Mouse (Mus musculus) megakaryocyte, embryonic 14.5 days (primary cell): Measurements from ENCODE around the gene Sox6. TPM values are rescaled to one million over a fixed set of nuclear protein-coding genes. Genes with fewer than 3 reads are reported as not detected.

Experiments used
- H3K27me3 ChIP-seq: replicated peaks from 2 replicates; pipeline ENCODE3; 2012; ENCODE audit warnings: inconsistent platforms
- H3K36me3 ChIP-seq: replicated peaks from 2 replicates; pipeline ENCODE3; 2012; ENCODE audit warnings: low read length, inconsistent platforms, mixed read lengths
- H3K4me1 ChIP-seq: 2 replicates; pipeline ENCODE4 v1.6.1; 2012; ENCODE audit warnings: inconsistent platforms
- H3K4me3 ChIP-seq: replicated peaks from 2 replicates; pipeline ENCODE3; 2012; ENCODE audit warnings: moderate library complexity, mild to moderate bottlenecking, inconsistent platforms
- H3K9me3 ChIP-seq: 2 replicates; pipeline ENCODE4 v1.6.1; 2012; ENCODE audit warnings: inconsistent platforms
- FLI1 ChIP-seq: IDR thresholded peaks from 2 replicates; pipeline ENCODE4 v1.6.1; 2012; ENCODE audit warnings: low read length, inconsistent platforms, mixed read lengths
- GATA1 ChIP-seq: IDR thresholded peaks from 3 replicates; pipeline ENCODE4 v1.6.1; 2012; ENCODE audit warnings: mixed read lengths, low read length, inconsistent platforms, borderline replicate concordance
- polyA plus RNA-seq: library from polyadenylated mRNA; stranded (reverse); fragments of >175 nt; gene quantifications from 2 replicates; pipeline ENCODE4 v1.2.3, GENCODE M21; 2012; ENCODE audit warnings: low replicate concordance; ENCODE audit not compliant: insufficient read depth

Gene Sox6
- polyA plus RNA-seq, 1 experiment = 0.17 TPM

DNA sequence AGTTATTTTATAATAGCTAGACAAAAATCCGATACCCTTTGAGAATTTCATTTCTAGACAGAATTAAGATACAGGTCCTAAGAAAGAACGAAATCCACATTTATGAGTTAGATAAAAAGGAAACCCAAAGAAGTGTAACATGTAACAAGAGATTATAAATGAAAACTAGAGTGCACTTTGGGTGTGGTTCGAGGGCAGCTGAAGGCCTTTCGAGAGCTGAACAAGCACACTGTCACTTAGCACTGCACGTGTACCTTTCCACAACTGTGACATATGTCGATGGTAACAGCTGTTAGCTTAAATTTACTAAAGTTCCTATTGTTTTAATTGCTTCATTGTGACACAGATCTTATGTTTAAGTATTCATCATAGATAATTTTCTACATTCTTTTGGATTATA lies 142.8 kb downstream of the Sox6 start:
- Histone ChIP-seq H3K27me3 (peaks cover 4% of the 10 kb centered on the region), H3K4me3 (no peak overlapping the region), H3K9me3 (no peaks in the 10 kb centered on the region), H3K4me1 (no peaks in the 10 kb centered on the region), H3K36me3 (no peaks in the 10 kb centered on the region)
- TF ChIP-seq GATA1 (no peak), FLI1 (no peak)

DNA sequence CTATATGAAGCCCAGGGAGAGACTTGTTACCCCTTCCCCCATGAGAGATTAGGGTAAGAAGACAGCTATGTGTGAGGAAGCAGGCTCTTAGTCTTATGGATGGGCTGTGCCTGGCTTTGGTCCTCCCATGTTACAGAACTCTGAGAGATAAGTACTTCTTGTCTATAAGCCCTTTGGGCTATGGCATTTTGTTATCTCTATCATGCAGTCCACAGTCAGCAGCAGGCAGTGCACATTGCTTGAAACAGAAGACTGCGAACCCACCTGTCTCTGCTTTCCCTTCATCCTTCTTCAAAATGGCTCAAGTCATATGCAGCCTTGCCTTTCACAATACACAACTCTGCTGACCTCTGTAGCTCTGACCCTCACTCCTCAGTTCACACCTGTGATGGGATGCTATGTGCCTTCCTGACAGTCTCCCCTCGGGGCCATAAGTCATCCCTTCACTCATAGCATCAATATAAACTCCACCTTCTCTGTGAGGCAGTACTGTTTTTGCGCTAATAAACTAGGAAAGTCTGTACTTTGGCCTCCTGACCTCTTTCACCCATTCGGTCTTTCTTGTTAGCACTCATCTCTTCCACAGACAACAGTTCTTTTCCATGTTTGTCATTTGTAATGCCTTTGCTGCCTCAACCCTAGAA lies 143.4 kb downstream of the Sox6 start:
- no peaks in the 10 kb centered on the region for H3K4me1 ChIP-seq
- H3K9me3 ChIP-seq = no peaks in the 10 kb centered on the region
- no peak for TF ChIP-seq FLI1
- TF ChIP-seq GATA1 = no peak
- H3K4me3 ChIP-seq = no peak overlapping the region
- peaks cover 4% of the 10 kb centered on the region for H3K27me3 ChIP-seq
- H3K36me3 ChIP-seq = no peaks in the 10 kb centered on the region

DNA sequence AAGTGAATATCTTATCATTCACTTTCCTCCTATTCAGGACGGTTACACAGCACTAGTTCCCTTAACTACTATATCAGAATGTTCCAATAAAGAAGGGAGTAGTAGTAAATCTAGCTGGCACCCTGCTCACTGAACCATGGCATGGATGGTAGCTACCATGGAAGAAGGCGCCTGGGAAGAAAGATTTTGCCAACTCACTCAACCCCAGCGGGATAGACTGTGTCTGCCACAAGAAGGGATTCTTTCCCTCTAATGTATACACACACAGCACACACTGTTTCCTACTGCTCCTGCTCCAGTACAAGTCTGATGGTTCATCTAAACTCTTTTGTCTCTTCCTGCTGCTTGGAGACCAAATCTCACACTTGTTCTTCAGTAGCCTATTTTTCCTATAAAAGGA lies 147.1 kb downstream of the Sox6 start:
- TF ChIP-seq FLI1 = no peak
- no peak for TF ChIP-seq GATA1
- Histone ChIP-seq H3K4me3 (no peak overlapping the region), H3K36me3 (no peaks in the 10 kb centered on the region), H3K4me1 (no peaks in the 10 kb centered on the region), H3K27me3 (peaks cover 4% of the 10 kb centered on the region), H3K9me3 (no peaks in the 10 kb centered on the region)

DNA sequence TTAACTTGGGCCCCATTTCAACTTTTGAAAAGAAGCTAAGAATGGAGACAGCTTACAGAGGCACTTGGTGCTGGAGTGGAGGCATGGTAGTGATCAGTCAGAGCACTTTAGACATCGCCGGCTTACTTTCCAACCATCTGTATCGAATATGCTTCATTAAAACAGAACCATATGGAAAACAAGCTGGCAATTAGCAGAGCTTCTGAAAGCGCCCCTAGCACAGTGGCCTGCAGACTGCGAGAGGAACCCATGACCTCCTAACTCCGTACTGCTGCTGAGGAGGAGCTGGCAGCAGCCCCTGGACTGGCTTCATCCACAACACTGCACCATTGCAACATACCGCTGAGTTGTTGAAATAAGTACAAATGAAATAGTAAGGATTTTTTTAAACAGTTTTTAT lies 148.7 kb downstream of the Sox6 start:
- H3K4me1 ChIP-seq = no peaks in the 10 kb centered on the region
- H3K27me3 ChIP-seq = peaks cover 4% of the 10 kb centered on the region
- TF ChIP-seq GATA1 (no peak), FLI1 (no peak)
- no peaks in the 10 kb centered on the region for H3K9me3 ChIP-seq
- H3K4me3 ChIP-seq = no peak overlapping the region
- no peaks in the 10 kb centered on the region for H3K36me3 ChIP-seq

DNA sequence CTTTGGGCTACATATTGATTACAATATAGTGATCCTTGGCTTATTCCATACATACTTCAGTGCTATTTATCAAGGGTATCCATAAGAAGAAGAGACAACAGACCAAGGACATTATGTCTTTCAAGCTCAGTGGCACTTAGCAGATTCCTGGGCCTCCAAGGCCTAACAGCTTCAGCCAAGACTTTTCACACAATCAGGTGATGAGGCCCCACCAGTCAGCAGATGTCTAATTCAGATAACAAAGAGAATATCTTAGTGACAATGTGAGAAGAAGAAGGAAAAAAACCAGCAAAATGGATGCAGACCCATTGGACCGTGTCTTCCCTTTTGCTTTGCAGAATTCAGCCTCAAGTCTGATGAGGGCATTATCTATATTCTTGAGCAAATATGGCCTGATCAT lies 150.0 kb downstream of the Sox6 start:
- H3K4me1 ChIP-seq = no peaks in the 10 kb centered on the region
- H3K36me3 ChIP-seq = no peaks in the 10 kb centered on the region
- TF ChIP-seq FLI1 (no peak), GATA1 (no peak)
- peaks cover under 1% of the 10 kb centered on the region for H3K27me3 ChIP-seq
- H3K4me3 ChIP-seq = no peak overlapping the region
- H3K9me3 ChIP-seq = no peaks in the 10 kb centered on the region

DNA sequence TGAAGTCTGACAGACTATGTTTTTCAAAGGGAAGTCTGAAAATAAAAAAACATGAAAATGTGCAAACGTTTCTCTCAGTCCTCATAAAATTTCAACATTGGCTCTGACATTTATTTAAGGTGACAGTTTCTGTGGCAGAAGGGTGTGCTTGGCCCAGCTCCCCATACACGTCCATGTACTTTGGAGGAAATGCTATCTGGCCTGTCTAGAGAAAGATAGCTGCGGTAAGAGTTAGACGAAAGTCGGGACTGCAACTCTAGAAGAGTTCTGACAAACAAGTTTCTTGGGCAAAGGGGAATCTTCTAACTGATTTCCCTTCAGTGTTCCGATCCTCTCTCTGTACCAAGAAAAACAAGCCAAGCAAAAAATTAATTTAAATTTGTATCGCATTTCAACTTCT lies 150.5 kb downstream of the Sox6 start:
- Histone ChIP-seq H3K9me3 (no peaks in the 10 kb centered on the region), H3K4me3 (no peak overlapping the region), H3K36me3 (no peaks in the 10 kb centered on the region), H3K27me3 (peaks cover under 1% of the 10 kb centered on the region), H3K4me1 (no peaks in the 10 kb centered on the region)
- TF ChIP-seq FLI1 (no peak), GATA1 (no peak)

DNA sequence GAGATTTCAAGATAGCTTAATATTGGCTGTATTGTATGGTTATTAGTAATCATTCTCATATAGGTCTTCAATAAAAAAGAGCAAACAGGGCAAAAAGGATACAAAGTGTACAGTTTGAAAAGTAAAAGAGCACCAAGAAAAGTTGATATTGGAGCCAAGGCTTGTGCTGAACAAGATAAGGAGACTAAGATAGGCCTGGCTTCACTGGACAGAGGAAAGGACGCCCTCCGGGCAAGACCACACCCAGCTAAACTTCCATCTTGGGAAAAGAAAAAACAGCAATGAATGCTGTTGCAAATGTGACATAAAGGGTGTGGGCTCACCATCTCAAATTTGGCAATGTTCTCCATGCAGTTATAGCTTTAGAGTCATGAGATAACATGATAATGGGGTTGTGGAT lies 165.7 kb downstream of the Sox6 start:
- Histone ChIP-seq H3K4me1 (no peaks in the 10 kb centered on the region), H3K27me3 (no peaks in the 10 kb centered on the region), H3K36me3 (no peaks in the 10 kb centered on the region), H3K9me3 (peaks cover 8% of the 10 kb centered on the region; the same call in 1 of the 2 replicates), H3K4me3 (no peak overlapping the region)
- TF ChIP-seq FLI1 (no peak), GATA1 (no peak)

DNA sequence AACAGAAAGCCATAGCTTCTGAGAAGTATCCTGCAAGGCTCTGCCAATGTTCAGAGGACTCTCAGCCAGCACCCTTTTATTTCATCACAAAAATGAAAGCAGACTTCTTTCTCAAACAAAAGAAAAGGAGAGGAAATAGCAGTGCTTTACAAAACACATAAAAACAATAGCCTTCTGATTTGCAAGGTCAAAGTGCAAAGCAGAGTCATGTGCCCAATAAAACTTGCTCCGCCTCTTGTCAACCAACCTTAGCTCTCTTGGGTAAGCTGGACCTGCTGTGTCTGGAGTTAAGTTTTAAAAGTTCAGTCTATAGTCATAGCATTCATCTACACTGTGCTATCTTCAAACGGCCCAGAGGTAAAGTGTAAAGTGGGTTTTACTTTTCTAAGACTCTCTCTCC lies 170.1 kb downstream of the Sox6 start:
- no peaks in the 10 kb centered on the region for H3K36me3 ChIP-seq
- H3K27me3 ChIP-seq = no peaks in the 10 kb centered on the region
- peaks cover 13% of the 10 kb centered on the region; the same call in 1 of the 2 replicates for H3K4me1 ChIP-seq
- TF ChIP-seq GATA1 = no peak
- TF ChIP-seq FLI1 = no peak
- peaks cover 5% of the 10 kb centered on the region; the same call in 1 of the 2 replicates for H3K9me3 ChIP-seq
- H3K4me3 ChIP-seq = no peak overlapping the region

DNA sequence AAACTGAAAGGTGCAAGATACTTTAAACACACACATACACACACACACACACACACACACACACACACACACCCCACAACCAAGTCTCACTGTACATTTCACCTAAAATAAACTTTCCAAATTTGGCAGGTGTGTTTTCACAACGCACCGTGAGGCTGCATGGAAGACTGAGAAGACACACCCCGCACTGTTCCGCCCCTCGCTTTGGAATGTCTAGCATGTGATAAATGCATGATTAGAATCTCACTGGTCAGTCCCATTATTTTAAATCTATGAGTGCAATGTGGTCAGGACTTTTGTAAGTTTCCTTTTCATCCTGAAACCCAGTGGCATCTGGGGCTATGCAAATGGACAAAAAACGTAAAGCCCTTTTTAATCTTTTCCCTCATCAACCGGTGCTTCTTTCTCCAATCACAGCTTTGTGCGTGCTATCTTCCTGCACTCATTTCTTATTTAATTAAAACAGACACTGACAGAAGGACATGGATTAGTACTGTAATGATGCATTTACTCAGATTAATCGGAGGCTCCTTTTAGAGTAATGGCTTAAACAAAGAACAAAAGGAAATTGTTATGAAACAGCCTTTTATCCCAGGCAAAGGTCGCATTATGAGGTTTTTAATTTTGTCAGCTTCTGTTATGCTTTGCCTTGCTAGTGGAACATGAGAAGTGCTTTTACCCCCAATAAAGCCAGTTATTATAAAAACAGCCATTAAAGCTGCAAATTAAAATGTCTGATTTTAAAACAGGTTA lies 170.9 kb downstream of the Sox6 start:
- H3K36me3 ChIP-seq = no peaks in the 10 kb centered on the region

More for the DNA sequence above, 170.9 kb downstream of the Sox6 start:
- peaks cover 13% of the 10 kb centered on the region; the same call in 1 of the 2 replicates for H3K4me1 ChIP-seq
- TF ChIP-seq GATA1 (no peak), FLI1 (no peak)
- H3K9me3 ChIP-seq = no peaks in the 10 kb centered on the region
- no peak overlapping the region for H3K4me3 ChIP-seq
- H3K27me3 ChIP-seq = no peaks in the 10 kb centered on the region
